Mouse (Mus musculus) G1E (cell line): ENCODE measurements around the gene Dcaf11. TPM values are rescaled to one million over a fixed set of nuclear protein-coding genes. Genes with fewer than 3 reads are reported as not detected.

Source experiments
- ATAC-seq: 2 replicates; pipeline ENCODE4 v1.8.0; 2016; ENCODE audit warnings: mild to moderate bottlenecking; ENCODE audit not compliant: insufficient number of reproducible peaks, poor library complexity, low FRiP score, severe bottlenecking; ENCODE audit errors: extremely low read depth
- DNase-seq: peaks from one replicate; pipeline ENCODE4 v3.0.0; 2012; ENCODE audit warnings: low spot score
- H3K27me3 ChIP-seq: 2 replicates; pipeline ENCODE4 v1.6.1; 2012; ENCODE audit warnings: mild to moderate bottlenecking, low read length, inconsistent platforms; ENCODE audit not compliant: insufficient read depth
- H3K36me3 ChIP-seq: replicated peaks from 2 replicates; pipeline ENCODE3; 2012; ENCODE audit warnings: mild to moderate bottlenecking, inconsistent platforms
- H3K4me1 ChIP-seq: 2 replicates; pipeline ENCODE4 v1.6.1; 2012; ENCODE audit warnings: low read depth, low read length, inconsistent platforms, mixed read lengths; ENCODE audit not compliant: insufficient read depth
- H3K4me3 ChIP-seq: 2 replicates; pipeline ENCODE4 v1.5.1; 2012; ENCODE audit warnings: low read depth, mild to moderate bottlenecking, inconsistent platforms, low read length, moderate library complexity, mixed read lengths
- H3K9me3 ChIP-seq: replicated peaks from 2 replicates; pipeline ENCODE4 v1.6.1; 2012; ENCODE audit warnings: inconsistent platforms
- CTCF ChIP-seq: IDR thresholded peaks from 2 replicates; pipeline ENCODE4 v1.5.1; 2012; ENCODE audit warnings: low read depth, low read length, inconsistent platforms, mixed read lengths
- GATA1 ChIP-seq: IDR thresholded peaks from 2 replicates; pipeline ENCODE4 v1.6.1; 2012; ENCODE audit warnings: borderline replicate concordance, low read length, inconsistent platforms, mixed read lengths
- GATA2 ChIP-seq: IDR thresholded peaks from 2 replicates; pipeline ENCODE4 v1.6.1; 2012; ENCODE audit warnings: low read depth, low read length, inconsistent platforms, borderline replicate concordance
- POLR2AphosphoS5 ChIP-seq: IDR thresholded peaks from 2 replicates; pipeline ENCODE4 v1.6.1; 2012; ENCODE audit warnings: low read depth, low read length, inconsistent platforms; ENCODE audit not compliant: insufficient replicate concordance
- TAL1 ChIP-seq: conservative IDR thresholded peaks from 2 replicates; pipeline ENCODE4 v1.6.1; 2012; ENCODE audit warnings: low read depth, low read length, inconsistent platforms, mixed read lengths
- polyA plus RNA-seq: library from polyadenylated mRNA; stranded (reverse); fragments of >175 nt; gene quantifications from 2 replicates; pipeline ENCODE4 v1.2.3, GENCODE M21; 2012
- total RNA-seq, 2 experiments: library from RNA; stranded (forward) in 1 of 2; stranded (reverse) in 1 of 2; fragments of 200-1000 nt in 1 of 2; fragments of >200 nt in 1 of 2; fragmentation: Nextera tagmentation in 1 of 2; gene quantifications; 2 replicates each; pipeline ENCODE4 v1.2.3; 2014 to 2017

Gene Dcaf11
- total RNA-seq (2014; fragmentation: Nextera tagmentation) (39.2 and 42.7 TPM in 2 replicates), total RNA-seq (2017) (50.9 and 51.2 TPM in 2 replicates), polyA plus RNA-seq (33.9 and 40.0 TPM in 2 replicates)

DNA sequence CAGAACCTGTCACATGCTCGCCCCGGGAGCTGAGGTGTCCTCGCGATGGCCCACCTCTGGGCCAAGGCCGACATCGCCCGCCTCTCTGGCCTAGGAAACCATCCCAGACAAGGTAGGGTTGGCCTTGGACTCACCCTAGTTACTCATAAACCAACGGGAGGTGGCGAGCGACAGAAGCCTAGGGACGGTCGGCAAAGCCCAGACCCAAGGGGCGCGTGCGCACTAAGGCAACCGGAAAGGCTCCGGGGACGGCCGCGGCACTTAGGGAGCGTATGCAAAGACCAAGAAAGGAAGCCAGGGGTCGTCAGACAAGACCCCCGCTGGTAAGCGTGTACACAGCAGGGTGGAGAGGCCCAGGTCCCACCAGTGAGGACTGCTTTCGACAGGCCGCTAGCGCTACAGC lies at the start of gene Dcaf11:
Gene Dcaf11, plus strand, starts transcription at position 208 of the 403 bp plus-strand sequence.
- H3K4me1 ChIP-seq, result peaks cover 54% of the 10 kb centered on the region
- TF ChIP-seq CTCF, result no peak
- TF ChIP-seq GATA1, result no peak
- TF ChIP-seq TAL1, result no peak
- no peak for TF ChIP-seq GATA2
- TF ChIP-seq POLR2AphosphoS5, result no peak
- DNase-seq (peak; percentile 72), ATAC-seq (0 out of 2 replicates have a peak, but pooled peaks have one; percentile 18)
- peaks cover 37% of the 10 kb centered on the region for H3K36me3 ChIP-seq
- H3K4me3 ChIP-seq, result peak within 1 kb of the TSS; percentile 84
- H3K9me3 ChIP-seq, result no peaks in the 10 kb centered on the region
- H3K27me3 ChIP-seq, result no peaks in the 10 kb centered on the region

DNA sequence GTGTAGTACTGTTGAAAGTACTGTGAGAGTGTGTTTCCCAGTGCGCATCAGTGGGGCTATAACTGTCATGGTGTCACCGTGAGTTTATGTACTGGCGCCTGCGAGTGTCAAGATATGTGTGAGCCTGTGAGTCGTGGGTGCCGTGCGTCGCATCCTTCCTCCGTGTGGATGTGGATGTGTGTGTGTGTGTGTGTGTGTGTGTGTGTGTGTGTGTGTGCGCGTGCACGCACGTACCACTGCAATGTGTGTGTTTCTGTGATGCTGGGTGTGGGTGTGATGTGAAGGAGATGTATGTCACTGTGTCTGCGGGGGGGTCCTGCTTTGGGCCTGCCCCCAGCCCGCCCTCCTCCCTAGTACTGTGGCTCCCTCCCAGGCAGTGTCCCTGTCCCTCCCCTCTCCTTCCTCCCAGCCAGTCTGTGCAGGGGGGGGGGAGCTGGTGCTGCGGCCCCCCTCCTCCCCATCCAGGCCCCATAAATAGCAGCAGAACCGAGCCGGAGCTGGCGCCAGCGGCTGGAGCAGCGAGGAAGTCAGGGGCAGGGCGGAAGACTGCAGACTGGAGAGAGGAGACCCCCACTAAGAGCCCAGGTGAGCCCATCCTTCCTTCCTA lies 49.6 kb upstream of the Dcaf11 start, which contains the start of gene Cpne6:
Gene Cpne6, plus strand, starts transcription at position 321 of the 607 bp plus-strand sequence.
- no peaks in the 10 kb centered on the region for H3K9me3 ChIP-seq
- H3K27me3 ChIP-seq, result peaks cover 82% of the 10 kb centered on the region
- TF ChIP-seq GATA1 (no peak), GATA2 (no peak), TAL1 (no peak), POLR2AphosphoS5 (no peak), CTCF (no peak)
- H3K4me1 ChIP-seq, result peaks cover 14% of the 10 kb centered on the region
- H3K36me3 ChIP-seq, result no peaks in the 10 kb centered on the region
- ATAC-seq (no peak), DNase-seq (no peak)
- H3K4me3 ChIP-seq, result no peak within 1 kb of the TSS

DNA sequence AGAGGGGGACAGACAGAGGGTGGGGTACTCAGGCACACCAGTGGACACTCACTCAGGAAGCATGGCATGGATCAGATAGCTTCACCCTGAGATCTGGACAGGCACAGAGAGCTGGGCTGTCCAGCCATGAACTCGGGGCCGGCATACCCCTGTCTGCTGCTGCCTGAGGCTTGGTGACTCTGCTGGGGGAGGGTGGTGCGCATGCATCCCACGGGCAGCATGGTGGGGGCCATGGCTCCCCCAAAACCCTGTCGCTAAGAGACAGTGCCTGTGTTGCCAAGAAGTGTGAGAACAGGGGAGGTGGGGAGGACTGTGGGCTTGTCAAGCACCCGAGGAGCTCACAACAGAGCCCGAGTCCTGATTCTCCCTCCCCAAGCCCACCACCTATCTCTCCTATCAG lies 48.8 kb upstream of the Dcaf11 start:
- H3K27me3 ChIP-seq, result peaks cover 85% of the 10 kb centered on the region
- H3K4me3 ChIP-seq, result no peak overlapping the region
- H3K9me3 ChIP-seq, result no peaks in the 10 kb centered on the region
- TF ChIP-seq TAL1, result no peak
- no peak for TF ChIP-seq CTCF
- no peak for TF ChIP-seq GATA2
- no peak for TF ChIP-seq POLR2AphosphoS5
- TF ChIP-seq GATA1, result no peak
- ATAC-seq (no peak), DNase-seq (no peak)
- H3K4me1 ChIP-seq, result peaks cover 14% of the 10 kb centered on the region
- H3K36me3 ChIP-seq, result no peaks in the 10 kb centered on the region

DNA sequence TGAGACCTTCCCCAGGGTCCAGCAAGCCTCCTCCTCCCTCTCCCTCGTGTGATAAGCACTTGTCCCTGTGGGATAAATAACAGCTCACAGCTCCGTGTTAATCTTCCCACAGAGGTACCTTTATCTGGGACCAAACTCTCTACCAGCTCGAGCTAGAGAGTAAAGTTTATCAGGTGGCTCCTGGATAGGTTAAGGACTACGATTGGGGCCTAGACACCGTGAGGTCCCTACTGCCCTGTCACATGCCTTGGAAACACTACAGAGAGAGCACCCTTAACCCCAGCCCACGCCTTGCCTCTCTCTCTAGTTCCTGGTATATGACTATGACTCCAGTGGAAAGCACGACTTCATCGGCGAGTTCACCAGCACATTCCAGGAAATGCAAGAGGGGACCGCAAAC lies 45.9 kb upstream of the Dcaf11 start:
- Histone ChIP-seq H3K9me3 (no peaks in the 10 kb centered on the region), H3K4me1 (peaks cover 12% of the 10 kb centered on the region), H3K4me3 (no peak overlapping the region), H3K27me3 (peaks cover 84% of the 10 kb centered on the region), H3K36me3 (no peaks in the 10 kb centered on the region)
- no peak for DNase-seq
- ATAC-seq, result no peak
- no peak for TF ChIP-seq GATA1
- no peak for TF ChIP-seq POLR2AphosphoS5
- TF ChIP-seq TAL1, result no peak
- TF ChIP-seq GATA2, result no peak
- no peak for TF ChIP-seq CTCF

DNA sequence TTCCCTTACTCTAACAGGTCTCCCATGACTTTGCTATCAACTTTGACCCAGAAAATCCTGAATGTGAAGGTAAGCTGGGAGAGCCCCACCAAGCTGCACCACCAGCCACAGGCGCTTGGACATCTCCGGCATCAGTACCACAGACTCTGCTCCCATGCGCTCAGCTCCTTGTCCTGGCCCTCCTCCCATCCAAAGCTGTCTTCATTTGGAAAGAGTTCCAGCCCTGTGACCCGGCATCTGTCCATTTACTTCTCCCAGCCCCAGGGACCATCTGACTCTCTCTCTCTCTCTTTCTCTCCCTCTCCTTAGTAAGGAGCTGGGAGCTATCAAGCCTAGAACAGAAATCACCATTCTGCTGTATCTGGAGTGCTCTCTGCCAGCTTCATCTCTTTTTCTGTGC lies 44.0 kb upstream of the Dcaf11 start:
- H3K9me3 ChIP-seq, result no peaks in the 10 kb centered on the region
- H3K27me3 ChIP-seq, result peaks cover 85% of the 10 kb centered on the region
- DNase-seq, result no peak
- no peak overlapping the region for H3K4me3 ChIP-seq
- no peak for ATAC-seq
- no peaks in the 10 kb centered on the region for H3K36me3 ChIP-seq
- H3K4me1 ChIP-seq, result peaks cover 12% of the 10 kb centered on the region
- no peak for TF ChIP-seq CTCF
- TF ChIP-seq TAL1, result no peak
- no peak for TF ChIP-seq GATA1
- TF ChIP-seq POLR2AphosphoS5, result no peak
- no peak for TF ChIP-seq GATA2

DNA sequence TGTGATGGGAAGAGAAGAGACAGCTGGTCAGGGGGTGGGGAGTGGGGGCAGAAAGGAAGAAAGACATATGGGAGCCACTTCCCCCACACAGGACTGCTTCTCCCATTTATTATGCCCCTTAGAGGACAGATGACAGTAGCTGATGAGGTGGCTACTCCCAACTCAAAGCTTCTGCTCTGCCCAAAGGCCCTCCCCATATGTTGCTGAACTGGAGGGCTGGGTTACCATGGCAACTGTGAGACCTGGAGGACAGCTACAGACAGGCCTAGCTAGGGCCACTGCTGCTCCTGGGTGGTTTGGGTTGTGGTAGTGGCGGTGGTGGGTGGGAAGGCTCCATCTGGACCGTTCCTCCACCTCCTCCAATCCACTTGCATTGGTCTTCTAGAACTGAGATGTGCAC lies 40.9 kb upstream of the Dcaf11 start:
- H3K9me3 ChIP-seq, result no peaks in the 10 kb centered on the region
- ATAC-seq (no peak), DNase-seq (no peak)
- H3K4me1 ChIP-seq, result peaks cover 6% of the 10 kb centered on the region
- TF ChIP-seq GATA2 (no peak), GATA1 (no peak), CTCF (no peak), POLR2AphosphoS5 (no peak), TAL1 (no peak)
- H3K4me3 ChIP-seq, result no peak overlapping the region
- H3K27me3 ChIP-seq, result peaks cover 78% of the 10 kb centered on the region
- H3K36me3 ChIP-seq, result no peaks in the 10 kb centered on the region

DNA sequence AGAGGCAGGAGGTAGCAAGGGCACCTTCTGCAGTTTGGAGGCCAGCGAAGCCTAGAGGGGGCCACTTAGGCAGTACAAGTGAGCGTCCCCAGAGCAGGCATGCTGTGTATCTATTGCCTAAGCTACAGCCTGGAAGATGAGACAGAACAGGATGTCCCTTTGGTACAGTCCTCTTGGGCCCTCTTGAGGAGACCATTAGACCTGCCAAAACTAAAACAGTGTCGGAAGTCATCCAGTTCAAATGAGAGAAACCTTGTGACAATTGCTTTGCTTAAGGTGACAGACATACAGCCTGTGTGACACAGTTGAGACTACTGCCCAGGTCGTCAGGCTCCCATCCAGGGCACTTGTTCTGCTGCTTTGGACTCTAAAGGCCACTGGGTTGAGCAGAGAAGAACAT lies 40.2 kb upstream of the Dcaf11 start:
- Histone ChIP-seq H3K27me3 (peaks cover 77% of the 10 kb centered on the region), H3K4me3 (no peak overlapping the region), H3K9me3 (no peaks in the 10 kb centered on the region), H3K4me1 (no peaks in the 10 kb centered on the region; the same call in 1 of the 2 replicates), H3K36me3 (no peaks in the 10 kb centered on the region)
- TF ChIP-seq CTCF (no peak), GATA2 (no peak), TAL1 (no peak), POLR2AphosphoS5 (no peak), GATA1 (no peak)
- no peak for ATAC-seq
- DNase-seq, result no peak
